In the genomic region with DNA sequence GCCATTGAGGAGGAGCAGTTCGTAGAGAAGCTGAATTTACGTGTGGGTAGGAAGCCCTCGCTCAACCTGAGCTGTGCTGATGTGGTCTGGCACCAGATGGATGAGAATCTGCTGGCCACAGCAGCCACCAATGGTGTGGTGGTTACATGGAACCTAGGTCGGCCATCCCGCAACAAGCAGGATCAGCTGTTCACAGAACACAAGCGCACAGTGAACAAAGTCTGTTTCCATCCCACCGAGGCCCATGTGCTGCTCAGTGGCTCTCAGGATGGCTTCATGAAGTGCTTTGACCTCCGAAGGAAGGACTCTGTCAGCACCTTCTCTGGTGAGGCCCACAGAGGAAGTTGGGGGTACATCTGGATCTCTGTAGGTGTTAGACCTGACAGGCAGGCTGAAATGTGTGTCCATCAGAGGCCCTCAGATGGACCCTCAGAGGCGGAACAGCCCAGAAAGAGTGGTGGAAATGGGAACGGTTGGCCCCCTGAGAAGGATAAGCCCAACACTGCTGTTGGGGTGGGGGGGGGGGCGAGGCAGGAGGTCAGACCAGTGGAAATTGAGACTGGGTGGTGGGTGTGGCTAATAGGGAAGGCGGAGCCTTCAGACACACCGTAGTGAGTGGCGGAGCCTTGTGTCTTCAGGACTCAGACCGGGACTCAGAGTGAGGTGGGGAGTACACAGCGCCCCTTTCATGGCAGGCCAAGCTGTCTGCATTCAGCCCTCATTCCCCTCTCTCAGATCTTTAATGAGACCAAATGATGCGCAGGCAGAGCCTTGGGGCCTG, we compare ENCODE assay signal across 1 mouse cellular context.
A peak's percentile ranks its signal among the peaks of the same experiment; 100 is the strongest.
TF ChIP-seq lines count a peak whose summit lies in the region.

No protein-coding gene starts in this region.

TF ChIP-seq in MEL, 35 proteins besides CTCF, POLR2A, EP300 and RAD21:
- TF ChIP-seq ZKSCAN1 (IDR thresholded peaks at IDR 0.05; ENCODE audit: low read depth, low read length) (no peak), MAZ (IDR thresholded peaks at IDR 0.05; ENCODE audit: low read depth, low read length) (0 out of 2 replicates have a peak, but pooled peaks have one; percentile 34), POLR2AphosphoS2 (IDR thresholded peaks at IDR 0.05; ENCODE audit: low read length) (no peak), NELFE (IDR thresholded peaks at IDR 0.05; ENCODE audit: low read depth, low read length) (peak; percentile 32), MXI1 (IDR thresholded peaks at IDR 0.05; ENCODE audit: low read depth, low read length) (peak; percentile 26), HCFC1 (IDR thresholded peaks at IDR 0.05; ENCODE audit: low read depth, low read length) (0 out of 2 replicates have a peak, but pooled peaks have one; percentile 39), SIN3A (IDR thresholded peaks at IDR 0.05; ENCODE audit: low read length) (peak; percentile 73), ZMIZ1 (IDR thresholded peaks at IDR 0.05; ENCODE audit: low read depth, low read length) (0 out of 2 replicates have a peak, but pooled peaks have one; percentile 26)
TF ChIP-seq in MEL: peak in this region for 6.
